Mouse (Mus musculus) cerebral cortex, adult 2 months (tissue): Measurements from ENCODE around the gene 1700023F06Rik.

Experiments
- WGBS: fragments of 180-500 bp; shearing (Covaris S2); methylation state at CpG from one replicate; pipeline ENCODE4 v1.1.7; 2018; 5-methylcytosine and 5-hydroxymethylcytosine counted together

1700023F06Rik gene

GRCm38 (mm10) chr11:103208458-103208857 is at the start of gene 1700023F06Rik:
1700023F06Rik (minus strand) TSS chr11:103208558.
- 95% methylated on average over 3 of the region's 3 CpGs for WGBS

- WGBS: 84% methylated on average over 4 of the region's 4 CpGs
These were observed 49.7 kb upstream of the 1700023F06Rik start for GRCm38 (mm10) chr11:103257938-103258481.

GRCm38 (mm10) chr11:103253605-103254004 is 45.2 kb upstream of the 1700023F06Rik start:
- 93% methylated on average over 5 of the region's 5 CpGs for WGBS

GRCm38 (mm10) chr11:103252380-103252779 is 44.0 kb upstream of the 1700023F06Rik start:
- WGBS: 93% methylated on average over 5 of the region's 5 CpGs

- WGBS: 85% methylated on average over 3 of the region's 3 CpGs
These were observed 42.0 kb upstream of the 1700023F06Rik start for GRCm38 (mm10) chr11:103250324-103250723.

- WGBS: 71% methylated on average over 6 of the region's 6 CpGs
These were observed 41.2 kb upstream of the 1700023F06Rik start for GRCm38 (mm10) chr11:103249509-103249908.

- WGBS: 80% methylated on average over 5 of the region's 5 CpGs
These were observed 40.5 kb upstream of the 1700023F06Rik start for GRCm38 (mm10) chr11:103248837-103249236.

GRCm38 (mm10) chr11:103247504-103248177 is 39.3 kb upstream of the 1700023F06Rik start:
- WGBS: 60% methylated on average over 11 of the region's 11 CpGs

- 33% methylated on average over 4 of the region's 4 CpGs for WGBS
These were observed 38.5 kb upstream of the 1700023F06Rik start for GRCm38 (mm10) chr11:103246731-103247290.

GRCm38 (mm10) chr11:103246081-103246730 is 37.8 kb upstream of the 1700023F06Rik start:
- 49% methylated on average over 10 of the region's 10 CpGs for WGBS

GRCm38 (mm10) chr11:103244856-103245255 is 36.5 kb upstream of the 1700023F06Rik start:
- 85% methylated on average over 4 of the region's 4 CpGs for WGBS

GRCm38 (mm10) chr11:103240740-103241139 is 32.4 kb upstream of the 1700023F06Rik start:
- 45% methylated on average over 7 of the region's 7 CpGs for WGBS

GRCm38 (mm10) chr11:103237757-103238156 is 29.4 kb upstream of the 1700023F06Rik start:
- 86% methylated on average over 9 of the region's 9 CpGs for WGBS

- WGBS: 84% methylated on average over 10 of the region's 10 CpGs
These were observed 28.5 kb upstream of the 1700023F06Rik start for GRCm38 (mm10) chr11:103236903-103237302.

GRCm38 (mm10) chr11:103236431-103236830 is 28.1 kb upstream of the 1700023F06Rik start:
- 88% methylated on average over 6 of the region's 6 CpGs for WGBS

- WGBS: 41% methylated on average over 11 of the region's 11 CpGs
These were observed 27.3 kb upstream of the 1700023F06Rik start for GRCm38 (mm10) chr11:103235702-103236101.

- 62% methylated on average over 1 of the region's 1 CpGs for WGBS
These were observed 26.1 kb upstream of the 1700023F06Rik start for GRCm38 (mm10) chr11:103234447-103234846.

GRCm38 (mm10) chr11:103232966-103233365 is 24.6 kb upstream of the 1700023F06Rik start:
- 29% methylated on average over 7 of the region's 7 CpGs for WGBS

GRCm38 (mm10) chr11:103231367-103231766 is 23.0 kb upstream of the 1700023F06Rik start:
- 93% methylated on average over 7 of the region's 7 CpGs for WGBS

- 93% methylated on average over 19 of the region's 19 CpGs for WGBS
These were observed 22.3 kb upstream of the 1700023F06Rik start for GRCm38 (mm10) chr11:103230626-103231025.

- 97% methylated on average over 2 of the region's 2 CpGs for WGBS
These were observed 21.2 kb upstream of the 1700023F06Rik start for GRCm38 (mm10) chr11:103229608-103230007.

- 68% methylated on average over 18 of the region's 18 CpGs for WGBS
These were observed 15.6 kb upstream of the 1700023F06Rik start for GRCm38 (mm10) chr11:103223951-103224456.
